Mouse (Mus musculus) midbrain, embryonic 16.5 days (tissue): ENCODE data around the gene Ptprr. TPM values are rescaled to one million over a fixed set of nuclear protein-coding genes. Genes with fewer than 3 reads are reported as not detected.

ENCODE experiments used
- ATAC-seq: fragments of 200-750 bp; cut with Nextera tagmentation; 2 replicates; pipeline ENCODE4 v1.8.0; 2017; ENCODE audit warnings: moderate TSS enrichment
- H3K27ac ChIP-seq: fragments of 300-500 bp; sonication (generic); 2 replicates; pipeline ENCODE4 v1.5.1; 2014; ENCODE audit warnings: mild to moderate bottlenecking, low read length, mixed read lengths
- H3K27me3 ChIP-seq: fragments of 300-500 bp; sonication (generic); 2 replicates; pipeline ENCODE4 v1.6.1; 2014; ENCODE audit warnings: low read depth, low read length, mixed read lengths; ENCODE audit not compliant: control insufficient read depth, insufficient read depth
- H3K36me3 ChIP-seq: fragments of 300-500 bp; sonication (generic); 2 replicates; pipeline ENCODE4 v1.6.1; 2014; ENCODE audit warnings: mild to moderate bottlenecking, low read length, moderate library complexity, mixed read lengths; ENCODE audit not compliant: control insufficient read depth, insufficient read depth
- H3K4me1 ChIP-seq: fragments of 300-500 bp; sonication (generic); 2 replicates; pipeline ENCODE4 v1.6.1; 2014; ENCODE audit warnings: mild to moderate bottlenecking, low read length, mixed read lengths; ENCODE audit not compliant: control insufficient read depth, insufficient read depth
- H3K4me2 ChIP-seq: fragments of 300-500 bp; sonication (generic); 2 replicates; pipeline ENCODE4 v1.6.1; 2014; ENCODE audit warnings: mild to moderate bottlenecking, low read length, mixed read lengths
- H3K4me3 ChIP-seq: fragments of 300-500 bp; sonication (generic); 2 replicates; pipeline ENCODE4 v1.5.1; 2014; ENCODE audit warnings: low read depth, mild to moderate bottlenecking, low read length, moderate library complexity, mixed read lengths
- H3K9ac ChIP-seq: fragments of 300-500 bp; sonication (generic); 2 replicates; pipeline ENCODE4 v1.6.1; 2014; ENCODE audit warnings: low read depth, low read length, mixed read lengths
- H3K9me3 ChIP-seq: fragments of 300-500 bp; sonication (generic); replicated peaks from 2 replicates; pipeline ENCODE4 v1.6.1; 2014; ENCODE audit warnings: mild to moderate bottlenecking, low read length, mixed read lengths; ENCODE audit not compliant: control insufficient read depth, poor library complexity, severe bottlenecking
- WGBS: fragments of 180-500 bp; shearing (Covaris S2); extraction: QIAGEN DNeasy Blood & Tissue Kit; methylation state at CpG from one replicate; pipeline ENCODE4 v1.1.7; 2014; 5-methylcytosine and 5-hydroxymethylcytosine counted together
- polyA plus RNA-seq: library from polyadenylated mRNA; unstranded; fragments of >200 nt; fragmentation: Nextera tagmentation; extraction: Ambion mirVana; gene quantifications from 2 replicates; pipeline ENCODE4 v1.2.1, GENCODE M21; 2015

Gene Ptprr
- polyA plus RNA-seq, 1 experiment from 2014 or later = 24.4 TPM

DNA sequence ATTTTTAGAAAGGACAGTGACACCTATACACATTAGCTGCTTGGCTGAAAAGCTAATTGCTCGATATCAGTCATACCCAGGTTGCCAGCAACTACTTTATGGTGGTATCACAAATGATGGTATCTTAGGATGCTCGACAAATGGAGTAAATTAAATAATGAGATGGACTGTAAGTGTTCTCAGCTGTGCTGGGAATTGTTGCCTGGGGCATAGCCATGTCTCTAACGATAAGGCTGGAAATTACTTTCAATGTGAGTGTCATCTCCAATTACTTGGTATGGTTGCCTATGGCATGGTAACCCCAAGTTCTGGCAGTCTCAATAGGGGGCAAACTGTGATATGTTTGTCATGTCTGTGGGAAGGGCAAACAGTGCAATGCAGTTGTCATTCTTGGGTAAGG lies 3.1 kb downstream of the Ptprr start:
- Histone ChIP-seq H3K9me3 (0 out of 2 replicates have a peak, but pooled peaks cover 4% of the 10 kb centered on the region), H3K9ac (no peak overlapping the region), H3K4me2 (no peak overlapping the region), H3K4me1 (no peaks in the 10 kb centered on the region; the same call in 1 of the 2 replicates), H3K4me3 (no peak overlapping the region), H3K27ac (no peak overlapping the region), H3K27me3 (no peaks in the 10 kb centered on the region), H3K36me3 (no peaks in the 10 kb centered on the region)
- 49% methylated on average over 3 of the region's 3 CpGs for WGBS
- ATAC-seq = no peak

DNA sequence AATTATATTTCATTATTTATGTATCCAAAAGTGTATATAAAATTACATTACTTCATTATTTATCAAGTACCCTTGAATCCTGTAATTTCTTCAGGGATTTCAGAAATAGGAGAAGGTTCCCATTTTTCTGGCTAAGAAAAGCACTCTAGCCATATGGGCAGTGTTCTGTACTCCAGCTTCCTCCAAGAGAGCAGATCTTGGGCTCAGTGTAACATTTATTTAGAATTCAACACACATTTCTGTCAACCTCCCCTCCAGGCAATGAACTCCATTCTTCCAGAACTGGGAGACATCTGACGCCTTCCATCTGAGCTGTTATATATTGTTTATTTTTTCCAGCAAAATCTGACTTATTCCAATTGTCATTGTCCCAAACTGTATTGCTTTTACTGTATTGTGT lies 20.1 kb downstream of the Ptprr start:
- ATAC-seq = no peak
- H3K9me3 ChIP-seq = peaks cover 3% of the 10 kb centered on the region; the same call in 1 of the 2 replicates
- H3K4me2 ChIP-seq = no peak overlapping the region
- H3K27ac ChIP-seq = no peak overlapping the region
- 84% methylated on average over 1 of the region's 1 CpGs for WGBS
- H3K9ac ChIP-seq = no peak overlapping the region
- H3K36me3 ChIP-seq = no peaks in the 10 kb centered on the region
- no peaks in the 10 kb centered on the region for H3K4me1 ChIP-seq
- no peak overlapping the region for H3K4me3 ChIP-seq
- no peaks in the 10 kb centered on the region for H3K27me3 ChIP-seq

DNA sequence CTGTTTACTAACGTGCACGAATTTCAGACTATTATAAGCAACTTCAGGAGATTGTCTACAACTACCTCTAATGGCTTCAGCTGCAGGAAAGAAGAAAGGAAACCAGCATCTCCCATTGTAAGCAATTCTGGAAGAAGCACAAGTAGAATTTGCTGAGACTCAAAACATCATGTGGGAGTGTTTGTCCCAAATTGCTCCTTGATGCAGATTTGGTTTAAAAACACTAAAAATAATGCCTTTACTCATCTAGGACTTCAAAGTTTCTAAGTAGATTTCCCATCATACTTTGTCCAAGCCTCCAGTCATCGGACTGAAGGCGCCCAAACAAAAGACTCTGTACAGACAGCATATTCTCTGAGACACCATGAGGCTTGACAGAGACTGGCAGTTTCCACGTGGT lies 57.9 kb downstream of the Ptprr start:
- 90% methylated on average over 5 of the region's 5 CpGs for WGBS
- no peak overlapping the region for H3K9ac ChIP-seq
- no peak overlapping the region for H3K4me2 ChIP-seq
- no peaks in the 10 kb centered on the region for H3K27me3 ChIP-seq
- ATAC-seq = no peak
- H3K4me3 ChIP-seq = no peak overlapping the region
- no peaks in the 10 kb centered on the region for H3K9me3 ChIP-seq
- H3K4me1 ChIP-seq = no peaks in the 10 kb centered on the region
- H3K27ac ChIP-seq = no peak overlapping the region
- no peaks in the 10 kb centered on the region for H3K36me3 ChIP-seq

DNA sequence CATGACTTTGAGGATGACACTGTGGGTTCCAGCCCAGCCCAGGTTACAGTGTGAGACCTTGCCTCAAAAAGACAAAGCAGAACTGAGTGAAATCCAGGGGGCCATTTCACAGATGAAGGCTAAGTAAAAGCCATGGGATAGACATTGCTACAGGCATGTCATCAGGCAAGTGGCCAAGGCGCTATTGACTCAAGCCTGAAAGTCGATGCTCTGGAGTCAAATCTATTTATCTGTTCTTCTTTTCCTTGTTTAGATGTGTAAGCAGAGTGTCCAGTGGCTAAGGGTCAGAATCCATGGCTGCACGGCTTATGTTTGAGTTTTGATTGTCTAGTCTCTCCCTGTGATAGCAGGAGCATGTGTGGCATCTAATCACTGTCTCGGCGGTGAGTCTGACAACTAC lies 60.6 kb downstream of the Ptprr start:
- WGBS = 73% methylated on average over 5 of the region's 5 CpGs
- no peak for ATAC-seq
- H3K4me1 ChIP-seq = no peaks in the 10 kb centered on the region

DNA sequence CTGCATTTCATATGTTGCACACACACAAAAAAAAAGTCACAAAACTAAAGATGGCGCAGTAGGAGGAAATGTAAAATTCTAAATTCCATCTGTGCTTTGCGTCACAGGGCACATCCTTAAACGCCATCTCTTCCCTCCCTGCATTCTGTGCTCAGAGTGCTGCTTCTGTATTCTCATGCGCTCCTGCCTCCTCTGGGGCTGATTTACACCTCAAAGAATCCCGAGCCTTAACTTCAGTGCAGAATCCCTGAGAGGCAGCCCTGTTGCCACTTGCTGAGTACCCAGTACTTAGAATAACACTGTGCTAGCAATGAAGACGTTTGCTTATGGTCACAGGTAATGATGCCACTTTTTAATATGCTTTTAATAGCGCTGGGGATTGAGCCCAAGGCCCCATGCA lies 61.4 kb downstream of the Ptprr start:
- H3K4me3 ChIP-seq = no peak overlapping the region
- WGBS = 28% methylated on average over 7 of the region's 7 CpGs
- H3K27me3 ChIP-seq = no peaks in the 10 kb centered on the region
- no peak overlapping the region for H3K27ac ChIP-seq
- no peaks in the 10 kb centered on the region for H3K36me3 ChIP-seq
- H3K4me1 ChIP-seq = no peaks in the 10 kb centered on the region
- no peak overlapping the region for H3K4me2 ChIP-seq
- no peaks in the 10 kb centered on the region for H3K9me3 ChIP-seq
- H3K9ac ChIP-seq = no peak overlapping the region
- ATAC-seq = no peak

More for the DNA sequence above, 60.6 kb downstream of the Ptprr start:
- no peak overlapping the region for H3K9ac ChIP-seq
- no peaks in the 10 kb centered on the region for H3K36me3 ChIP-seq
- H3K9me3 ChIP-seq = no peaks in the 10 kb centered on the region
- no peak overlapping the region for H3K4me2 ChIP-seq
- H3K27me3 ChIP-seq = no peaks in the 10 kb centered on the region
- H3K4me3 ChIP-seq = no peak overlapping the region
- H3K27ac ChIP-seq = no peak overlapping the region

DNA sequence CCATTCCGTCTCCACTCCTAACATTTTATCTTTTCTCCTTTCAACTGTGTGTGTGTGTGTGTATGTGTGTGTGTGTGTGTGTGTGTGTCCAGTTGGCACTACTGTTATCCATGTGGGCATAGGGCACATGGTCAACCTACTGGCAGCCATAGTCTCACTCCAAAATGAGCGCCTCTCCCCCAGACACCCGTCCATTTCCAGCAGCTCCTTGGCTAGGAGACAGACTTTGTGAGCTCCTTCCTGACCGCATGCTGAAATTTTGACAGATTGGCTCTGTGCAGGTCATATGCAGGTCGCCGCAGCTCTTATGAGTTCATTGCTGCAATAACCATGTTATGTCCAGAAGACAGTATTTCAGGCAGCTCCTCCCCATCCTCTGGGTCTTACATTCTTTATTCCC lies 62.8 kb downstream of the Ptprr start:
- Histone ChIP-seq H3K4me3 (no peak overlapping the region), H3K9me3 (no peaks in the 10 kb centered on the region), H3K4me2 (no peak overlapping the region), H3K27me3 (no peaks in the 10 kb centered on the region), H3K9ac (no peak overlapping the region), H3K4me1 (no peaks in the 10 kb centered on the region), H3K36me3 (no peaks in the 10 kb centered on the region), H3K27ac (no peak overlapping the region)
- 96% methylated on average over 6 of the region's 6 CpGs for WGBS
- ATAC-seq = no peak

DNA sequence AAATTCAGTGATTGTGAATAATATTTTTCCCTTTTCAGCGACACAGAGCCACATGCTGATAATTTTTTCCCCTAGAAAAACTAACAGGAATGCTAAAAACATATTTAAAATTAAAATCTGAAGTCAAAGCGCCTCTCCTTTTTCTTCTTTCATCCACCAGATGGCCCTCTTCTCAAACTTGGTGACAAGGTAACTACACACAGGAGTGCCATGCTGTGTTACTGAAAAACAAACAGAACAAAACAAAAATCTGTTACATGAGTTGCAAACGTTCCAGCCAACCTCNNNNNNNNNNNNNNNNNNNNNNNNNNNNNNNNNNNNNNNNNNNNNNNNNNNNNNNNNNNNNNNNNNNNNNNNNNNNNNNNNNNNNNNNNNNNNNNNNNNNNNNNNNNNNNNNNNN lies 66.0 kb downstream of the Ptprr start:
- Histone ChIP-seq H3K9ac (no peak overlapping the region), H3K4me2 (no peak overlapping the region), H3K4me1 (no peaks in the 10 kb centered on the region), H3K36me3 (no peaks in the 10 kb centered on the region), H3K27ac (no peak overlapping the region), H3K4me3 (no peak overlapping the region), H3K9me3 (no peaks in the 10 kb centered on the region), H3K27me3 (no peaks in the 10 kb centered on the region)
- no peak for ATAC-seq
- 24% methylated on average over 3 of the region's 3 CpGs for WGBS

DNA sequence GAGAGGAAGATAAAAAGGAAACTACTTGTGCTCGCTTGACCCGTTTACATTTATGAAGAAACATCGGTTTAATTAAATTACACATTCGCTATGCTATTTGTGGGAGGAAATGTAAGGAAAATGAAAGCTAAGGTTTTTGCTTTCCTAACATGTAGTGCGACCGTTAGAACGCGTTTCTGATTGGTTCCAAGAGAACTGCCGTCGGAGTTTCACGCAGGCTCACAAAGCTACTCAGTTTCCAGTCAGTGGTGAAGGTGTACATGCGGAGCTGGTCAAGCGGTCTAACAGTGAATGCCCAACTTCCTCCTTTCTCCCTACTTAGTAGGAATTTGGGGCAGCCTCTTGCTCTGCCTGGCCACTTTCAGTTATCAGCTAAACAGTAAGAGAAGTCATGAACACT lies 78.5 kb downstream of the Ptprr start:
- no peaks in the 10 kb centered on the region for H3K27me3 ChIP-seq
- no peaks in the 10 kb centered on the region for H3K9me3 ChIP-seq
- no peak overlapping the region for H3K4me3 ChIP-seq
- no peaks in the 10 kb centered on the region for H3K4me1 ChIP-seq
- H3K4me2 ChIP-seq = no peak overlapping the region
- H3K9ac ChIP-seq = no peak overlapping the region
- ATAC-seq = no peak
- no peak overlapping the region for H3K27ac ChIP-seq
- no peaks in the 10 kb centered on the region for H3K36me3 ChIP-seq
- 89% methylated on average over 13 of the region's 13 CpGs for WGBS

DNA sequence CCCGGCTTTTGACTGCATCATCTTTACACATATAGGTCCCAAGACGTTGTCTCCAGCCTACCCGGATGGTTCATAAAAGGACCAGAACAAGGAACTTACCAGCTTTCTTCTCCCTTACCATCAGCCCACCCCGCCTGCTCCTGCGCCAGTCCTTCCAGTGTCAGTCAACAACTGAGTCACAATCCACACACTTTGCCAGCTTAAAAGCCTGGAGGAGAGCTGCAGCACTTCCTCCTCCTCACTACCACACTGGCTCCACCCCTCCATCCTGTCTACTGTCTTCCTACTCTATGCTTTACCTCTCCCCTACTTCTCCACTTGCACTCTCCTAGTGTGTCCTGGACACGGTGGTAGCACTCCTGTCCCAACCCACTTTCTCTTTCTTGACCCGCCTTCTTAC lies 80.5 kb downstream of the Ptprr start:
- H3K4me2 ChIP-seq = no peak overlapping the region
- no peaks in the 10 kb centered on the region for H3K4me1 ChIP-seq
- WGBS = 91% methylated on average over 7 of the region's 7 CpGs
- no peak for ATAC-seq
- no peak overlapping the region for H3K27ac ChIP-seq
- H3K27me3 ChIP-seq = no peaks in the 10 kb centered on the region
- no peaks in the 10 kb centered on the region for H3K36me3 ChIP-seq
- H3K9me3 ChIP-seq = no peaks in the 10 kb centered on the region
- H3K9ac ChIP-seq = no peak overlapping the region
- no peak overlapping the region for H3K4me3 ChIP-seq

DNA sequence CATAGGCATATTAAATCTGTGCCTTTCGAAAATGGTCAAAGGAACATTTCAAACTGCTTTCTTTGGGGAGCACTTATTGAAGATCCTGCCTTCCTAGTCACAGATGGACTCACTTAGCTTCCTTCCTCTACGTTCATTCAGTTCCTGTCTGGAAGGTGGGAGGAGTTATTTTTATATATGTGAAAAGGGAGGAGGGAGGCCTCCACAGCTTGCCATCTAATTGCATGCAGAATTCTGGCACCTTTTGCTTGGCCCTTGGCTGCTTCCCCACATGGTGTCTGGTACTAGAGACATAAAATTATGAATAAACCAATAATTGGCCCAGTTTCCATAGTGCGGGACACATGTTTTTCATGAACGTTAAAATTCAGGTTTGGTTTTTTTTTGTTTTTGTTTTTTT lies 90.2 kb downstream of the Ptprr start:
- Histone ChIP-seq H3K36me3 (no peaks in the 10 kb centered on the region), H3K27ac (no peak overlapping the region), H3K4me2 (no peak overlapping the region), H3K4me3 (no peak overlapping the region), H3K9ac (no peak overlapping the region), H3K9me3 (no peaks in the 10 kb centered on the region; the same call in 1 of the 2 replicates), H3K4me1 (no peaks in the 10 kb centered on the region), H3K27me3 (no peaks in the 10 kb centered on the region)
- WGBS = 70% methylated on average over 4 of the region's 4 CpGs
- no peak for ATAC-seq
